Mouse (Mus musculus): ENCODE data around the gene Atxn3.

Gene Atxn3

GRCm38 (mm10) chr12:101893296-101893695 is 64.8 kb downstream of the Atxn3 start:
- DNase-seq (ENCODE audit: low spot score in 2 of 2): no peak

- DNase-seq (ENCODE audit: low spot score in 2 of 2): no peak
Observed at GRCm38 (mm10) chr12:101892832-101893231, 65.2 kb downstream of the Atxn3 start.

DNA sequence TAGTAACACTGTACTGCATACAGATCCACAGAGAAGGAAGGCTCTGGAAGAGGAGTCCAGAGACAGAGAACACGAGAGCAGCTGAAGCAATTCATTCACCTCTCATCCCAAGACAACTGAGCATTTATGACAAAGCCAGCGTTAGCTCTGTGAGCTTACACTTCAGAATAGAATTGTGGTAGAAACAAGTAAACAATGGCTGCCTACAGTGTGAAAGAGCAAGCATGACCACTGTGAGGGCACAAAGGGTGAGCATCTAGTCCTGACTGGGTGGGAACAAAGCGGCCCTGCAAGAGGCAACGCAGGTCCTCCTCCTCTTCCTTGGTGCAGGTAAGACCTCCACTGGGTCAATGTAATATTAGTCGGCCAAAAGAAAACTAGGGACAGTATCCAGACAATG is 67.0 kb downstream of the Atxn3 start:
- DNase-seq (ENCODE audit: low spot score in 2 of 2): no peak

GRCm38 (mm10) chr12:101889351-101889750 is 68.7 kb downstream of the Atxn3 start:
- DNase-seq (ENCODE audit: low spot score in 2 of 2): no peak

DNA sequence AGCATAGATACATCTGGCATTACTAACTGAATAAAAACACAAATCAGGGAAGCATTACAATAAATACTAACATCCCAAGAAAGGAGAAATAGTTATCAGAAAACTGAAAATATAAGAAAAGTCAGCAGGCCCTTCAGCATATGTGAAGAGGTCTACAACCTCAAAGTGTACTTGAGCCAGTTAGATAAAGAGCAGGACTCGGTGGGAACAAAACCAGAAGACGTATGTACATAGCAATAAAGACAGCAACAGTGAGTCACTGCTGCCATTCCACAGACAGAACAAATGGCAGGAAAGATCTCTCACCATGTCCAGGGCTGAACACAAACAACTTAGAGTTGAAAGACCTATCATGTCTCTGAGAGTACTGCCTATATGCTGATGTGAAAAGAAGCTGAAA is 69.7 kb downstream of the Atxn3 start:
- no peak for DNase-seq (ENCODE audit: low spot score in 2 of 2)

GRCm38 (mm10) chr12:101884926-101885325 is 73.1 kb downstream of the Atxn3 start:
- DNase-seq (ENCODE audit: low spot score in 2 of 2): no peak

GRCm38 (mm10) chr12:101876374-101876773 is 81.7 kb downstream of the Atxn3 start:
- no peak for DNase-seq (ENCODE audit: low spot score in 2 of 2)

DNA sequence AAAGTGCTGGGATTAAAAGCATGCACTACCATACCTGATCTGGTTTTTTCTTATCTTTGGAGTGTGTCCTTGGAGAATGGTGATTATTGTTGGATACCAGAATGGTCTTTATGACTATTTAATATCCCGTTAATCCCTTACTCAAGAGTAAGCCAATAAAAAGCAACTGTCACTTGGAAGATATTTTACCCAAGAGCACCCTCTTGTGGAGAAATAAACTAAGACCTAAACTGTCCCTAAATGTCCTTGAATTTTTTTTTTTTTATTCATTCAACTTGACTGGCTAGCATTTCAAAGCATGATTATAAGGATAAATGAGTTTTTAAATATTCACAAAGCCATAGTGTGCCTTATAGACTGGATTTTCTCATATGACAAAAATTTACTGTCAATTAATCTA is 82.9 kb downstream of the Atxn3 start:
- no peak for DNase-seq (ENCODE audit: low spot score in 2 of 2)

Data from frontal cortex, postnatal 25 days (tissue).